Mouse (Mus musculus): Measurements from ENCODE around the gene Zdhhc5. TPM values are rescaled to one million over a fixed set of nuclear protein-coding genes. Genes with fewer than 3 reads are reported as not detected.
"Not testable (repeated sequence)": the region's sequence is repeated elsewhere in the genome, so short reads cannot be mapped to it uniquely, and the experiment has no call there.

The Zdhhc5 gene
- polyA plus RNA-seq, 1 experiment from 2014 or later, result 30.8 TPM

GRCm38 (mm10) chr2:84677968-84678880, 36.8 kb downstream of the Zdhhc5 start, which contains the start of the genes Gm28635 and Med19:
TSS of gene Gm28635 (minus strand) at chr2:84678041.
TSS of gene Med19 (plus strand) at chr2:84678402.
- H3K27me3 ChIP-seq (ENCODE audit: insufficient read depth, low read length), result no peaks in the 10 kb centered on the region
- H3K4me1 ChIP-seq (ENCODE audit: insufficient read depth), result peaks cover 6% of the 10 kb centered on the region; the same call in 1 of the 2 replicates
- peak within 1 kb of the TSS; percentile 76; the same call in 1 of the 2 replicates for H3K27ac ChIP-seq (ENCODE audit: low read depth)
- under 1% methylated on average over 44 of the region's 44 CpGs for WGBS
- TF ChIP-seq CTCF (IDR thresholded peaks at IDR 0.05; ENCODE audit: low read depth), result no peak
- H3K9me3 ChIP-seq (ENCODE audit: low read depth, low read length), result no peaks in the 10 kb centered on the region
- peak within 1 kb of the TSS; percentile 70 for H3K4me2 ChIP-seq
- H3K4me3 ChIP-seq (ENCODE audit: low read depth, low read length), result peak within 1 kb of the TSS; percentile 85
- peak within 1 kb of the TSS; percentile 79 for H3K9ac ChIP-seq
- ATAC-seq (ENCODE audit: insufficient read depth), result peak; percentile 100
- DNase-seq, result peak; percentile 100
- H3K36me3 ChIP-seq (ENCODE audit: insufficient read depth), result peaks cover 48% of the 10 kb centered on the region

GRCm38 (mm10) chr2:84677270-84677967, 37.6 kb downstream of the Zdhhc5 start:
- peak overlapping the region; percentile 24; the same call in 1 of the 2 replicates for H3K27ac ChIP-seq (ENCODE audit: low read depth)

DNA sequence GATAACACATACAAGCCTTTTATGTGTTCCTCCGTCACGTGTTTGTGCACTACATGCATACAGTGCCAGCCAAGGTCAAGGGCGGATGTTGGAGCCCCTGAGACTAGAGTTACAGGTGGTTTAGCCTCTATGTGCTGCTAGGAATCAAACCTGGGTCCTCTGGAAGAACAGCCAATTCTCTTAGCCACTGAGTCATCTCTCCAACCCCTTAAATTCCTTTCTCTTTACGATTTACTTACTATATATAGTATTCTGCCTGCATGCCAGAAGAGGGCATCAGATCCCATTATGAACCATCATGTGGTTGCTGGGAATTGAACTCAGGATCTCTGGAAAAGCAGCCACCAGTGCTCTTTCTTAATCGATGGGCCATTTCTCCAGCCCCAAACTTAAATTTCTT, 43.4 kb downstream of the Zdhhc5 start:
- Histone ChIP-seq H3K4me3 (ENCODE audit: low read depth, low read length) (peak overlapping the region; percentile 82; the same call in 1 of the 2 replicates), H3K4me2 (peak overlapping the region; percentile 65; the same call in 1 of the 2 replicates), H3K36me3 (ENCODE audit: insufficient read depth) (peaks cover 55% of the 10 kb centered on the region)
- 0 out of 2 replicates have a peak, but pooled peaks have one; percentile 3 for TF ChIP-seq CTCF (IDR thresholded peaks at IDR 0.05; ENCODE audit: low read depth)
- H3K9me3 ChIP-seq (ENCODE audit: low read depth, low read length); H3K4me1 ChIP-seq (ENCODE audit: insufficient read depth); H3K9ac ChIP-seq; H3K27me3 ChIP-seq (ENCODE audit: insufficient read depth, low read length); H3K27ac ChIP-seq (ENCODE audit: low read depth); ATAC-seq (ENCODE audit: insufficient read depth): not testable (repeated sequence)
- whole genome bisulfite sequencing, result 62% methylated on average over 4 of the region's 5 CpGs
- DNase-seq, result peak; percentile 27

More at GRCm38 (mm10) chr2:84677270-84677967, 37.6 kb downstream of the Zdhhc5 start:
- Histone ChIP-seq H3K27me3 (ENCODE audit: insufficient read depth, low read length) (no peaks in the 10 kb centered on the region), H3K4me3 (ENCODE audit: low read depth, low read length) (peak overlapping the region; percentile 85), H3K9me3 (ENCODE audit: low read depth, low read length) (no peaks in the 10 kb centered on the region), H3K4me2 (peak overlapping the region; percentile 70), H3K9ac (peak overlapping the region; percentile 54), H3K4me1 (ENCODE audit: insufficient read depth) (peaks cover 6% of the 10 kb centered on the region; the same call in 1 of the 2 replicates), H3K36me3 (ENCODE audit: insufficient read depth) (peaks cover 52% of the 10 kb centered on the region)
- DNase-seq (no peak), ATAC-seq (ENCODE audit: insufficient read depth) (peak; percentile 48)
- TF ChIP-seq CTCF (IDR thresholded peaks at IDR 0.05; ENCODE audit: low read depth), result peak; percentile 62
- 8% methylated on average over 22 of the region's 22 CpGs for WGBS

DNA sequence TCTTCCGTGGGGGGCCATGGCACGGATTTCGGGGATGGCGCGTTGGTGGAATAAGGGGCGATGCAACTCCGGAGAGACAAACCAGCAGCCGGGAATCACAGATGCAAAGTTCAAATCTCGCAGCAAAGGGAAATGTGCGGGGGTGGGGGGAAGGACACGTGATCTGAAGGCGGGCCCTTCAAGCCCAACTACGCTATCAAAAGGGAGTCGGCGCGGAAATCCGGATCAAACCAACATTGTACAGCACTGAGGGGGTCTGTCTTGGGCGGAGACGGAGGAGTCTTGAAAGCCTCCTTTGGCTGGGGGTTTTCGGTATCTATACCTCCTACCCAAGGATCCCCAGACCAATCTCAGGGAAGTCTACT, 44.4 kb downstream of the Zdhhc5 start, which contains the start of gene Selenoh:
Gene Selenoh, minus strand, starts transcription at position 202 of the 365 bp plus-strand sequence.
- no peaks in the 10 kb centered on the region for H3K27me3 ChIP-seq (ENCODE audit: insufficient read depth, low read length)
- no peak for TF ChIP-seq CTCF (IDR thresholded peaks at IDR 0.05; ENCODE audit: low read depth)
- H3K27ac ChIP-seq (ENCODE audit: low read depth), result peak within 1 kb of the TSS; percentile 96
- H3K9ac ChIP-seq, result peak within 1 kb of the TSS; percentile 98
- H3K4me2 ChIP-seq, result peak within 1 kb of the TSS; percentile 65
- no peaks in the 10 kb centered on the region for H3K9me3 ChIP-seq (ENCODE audit: low read depth, low read length)
- peak; percentile 97 for ATAC-seq (ENCODE audit: insufficient read depth)
- under 1% methylated on average over 20 of the region's 20 CpGs for WGBS
- H3K4me1 ChIP-seq (ENCODE audit: insufficient read depth), result 0 out of 2 replicates have a peak, but pooled peaks cover 4% of the 10 kb centered on the region
- DNase-seq, result peak; percentile 97
- H3K36me3 ChIP-seq (ENCODE audit: insufficient read depth), result peaks cover 46% of the 10 kb centered on the region
- H3K4me3 ChIP-seq (ENCODE audit: low read depth, low read length), result peak within 1 kb of the TSS; percentile 82

DNA sequence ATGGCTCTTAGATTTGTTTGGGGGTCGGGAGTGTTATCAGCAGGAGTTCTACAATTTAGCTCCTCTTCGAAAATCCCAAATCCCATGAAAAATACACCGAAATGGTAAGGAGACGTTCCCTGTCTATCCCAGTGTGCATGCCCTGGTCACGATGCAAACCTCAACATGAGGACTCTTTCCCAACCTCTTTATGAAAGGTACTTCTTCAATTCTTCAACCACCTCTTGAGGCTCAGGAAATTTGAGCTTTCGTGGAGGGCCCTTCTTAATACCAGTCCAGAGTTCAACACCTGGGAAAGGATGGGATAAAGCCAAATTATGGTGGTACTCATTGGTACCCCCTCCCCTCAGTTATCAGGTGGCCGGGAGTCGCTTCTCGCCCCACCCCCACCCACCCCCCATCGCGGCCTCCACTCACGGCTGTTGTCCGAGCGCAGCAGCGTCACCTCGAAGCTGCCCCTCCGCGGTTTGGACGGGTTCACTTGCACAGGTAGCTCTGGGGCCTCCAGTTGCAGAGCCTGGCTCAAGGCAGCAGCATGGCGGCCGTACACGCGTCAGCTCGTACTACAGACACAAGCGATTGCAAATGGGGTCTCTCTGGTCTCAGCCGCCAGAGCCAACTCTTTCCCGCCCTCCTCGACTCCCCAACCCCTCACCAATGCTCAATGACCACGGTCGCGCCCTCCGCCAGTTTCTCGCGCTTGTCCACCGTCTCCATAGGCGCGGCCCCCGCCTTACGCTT, 45.0 kb downstream of the Zdhhc5 start:
- 0 out of 2 replicates have a peak, but pooled peaks cover 4% of the 10 kb centered on the region for H3K4me1 ChIP-seq (ENCODE audit: insufficient read depth)
- H3K9me3 ChIP-seq (ENCODE audit: low read depth, low read length), result no peaks in the 10 kb centered on the region
- H3K4me2 ChIP-seq, result peak overlapping the region; percentile 65
- no peaks in the 10 kb centered on the region for H3K27me3 ChIP-seq (ENCODE audit: insufficient read depth, low read length)
- peak overlapping the region; percentile 96 for H3K27ac ChIP-seq (ENCODE audit: low read depth)
- ATAC-seq (ENCODE audit: insufficient read depth) (peak; percentile 78), DNase-seq (peak; percentile 60)
- no peak for TF ChIP-seq CTCF (IDR thresholded peaks at IDR 0.05; ENCODE audit: low read depth)
- peaks cover 40% of the 10 kb centered on the region for H3K36me3 ChIP-seq (ENCODE audit: insufficient read depth)
- peak overlapping the region; percentile 98 for H3K9ac ChIP-seq
- 2% methylated on average over 39 of the region's 39 CpGs for WGBS
- H3K4me3 ChIP-seq (ENCODE audit: low read depth, low read length), result peak overlapping the region; percentile 82

DNA sequence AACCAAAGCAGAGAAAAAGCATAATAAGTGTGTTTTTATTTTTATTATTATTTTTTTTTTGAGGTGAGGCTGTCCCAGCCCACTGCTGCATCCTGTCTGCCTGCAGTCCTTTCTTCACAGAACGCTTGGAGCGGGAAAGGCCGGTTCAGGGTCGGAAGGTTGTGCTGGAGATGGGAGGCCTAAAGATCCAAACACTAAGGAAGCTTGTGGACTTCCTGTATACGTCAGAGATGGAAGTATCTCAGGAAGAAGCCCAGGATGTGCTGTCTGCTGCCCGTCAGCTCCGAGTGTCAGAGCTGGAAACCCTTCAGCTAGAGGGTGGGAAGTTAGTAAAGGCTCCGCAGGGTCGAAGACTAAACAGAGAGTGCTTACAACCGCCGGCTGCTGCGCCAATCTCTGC, 48.9 kb downstream of the Zdhhc5 start:
- WGBS, result 36% methylated on average over 12 of the region's 12 CpGs
- no peak for TF ChIP-seq CTCF (IDR thresholded peaks at IDR 0.05; ENCODE audit: low read depth)
- Histone ChIP-seq H3K36me3 (ENCODE audit: insufficient read depth) (peaks cover 14% of the 10 kb centered on the region; the same call in 1 of the 2 replicates), H3K9me3 (ENCODE audit: low read depth, low read length) (no peaks in the 10 kb centered on the region), H3K4me2 (no peak overlapping the region), H3K27ac (ENCODE audit: low read depth) (no peak overlapping the region), H3K9ac (no peak overlapping the region), H3K27me3 (ENCODE audit: insufficient read depth, low read length) (no peaks in the 10 kb centered on the region), H3K4me3 (ENCODE audit: low read depth, low read length) (no peak overlapping the region), H3K4me1 (ENCODE audit: insufficient read depth) (0 out of 2 replicates have a peak, but pooled peaks cover 4% of the 10 kb centered on the region)
- no peak for ATAC-seq (ENCODE audit: insufficient read depth)
- peak; percentile 33 for DNase-seq

Data from lung, embryonic 14.5 days (tissue).